Mouse (Mus musculus) embryonic fibroblast, embryonic 13.5 days (primary cell): ENCODE results near the gene Nfya. TPM values are rescaled to one million over a fixed set of nuclear protein-coding genes. Genes with fewer than 3 reads are reported as not detected.
A peak's percentile ranks its signal among the peaks of the same experiment; 100 is the strongest.

Experiments
- H3K27ac ChIP-seq: 2 replicates; pipeline ENCODE4 v1.5.1; 2012; ENCODE audit warnings: low read length, control low read depth, inconsistent platforms; ENCODE audit not compliant: insufficient read depth
- H3K4me1 ChIP-seq: 2 replicates; pipeline ENCODE4 v1.6.1; 2011; ENCODE audit warnings: low read length; ENCODE audit not compliant: control insufficient read depth, insufficient read depth
- H3K4me3 ChIP-seq: 2 replicates; pipeline ENCODE4 v1.5.1; 2011; ENCODE audit warnings: mild to moderate bottlenecking, control low read depth, low read length; ENCODE audit not compliant: insufficient read depth
- CTCF ChIP-seq: IDR thresholded peaks from 2 replicates; pipeline ENCODE4 v1.5.1; 2011; ENCODE audit warnings: mild to moderate bottlenecking, control low read depth, low read length, moderate library complexity, borderline replicate concordance; ENCODE audit not compliant: insufficient read depth
- POLR2A ChIP-seq: IDR thresholded peaks from 2 replicates; pipeline ENCODE4 v1.6.1; 2011; ENCODE audit warnings: low read depth, mild to moderate bottlenecking, control low read depth, low read length, moderate library complexity
- polyA plus RNA-seq: library from polyadenylated mRNA; stranded (reverse); fragments of >200 nt; gene quantifications from 2 replicates; pipeline ENCODE4 v1.2.4, GENCODE M21; 2011; ENCODE audit warnings: low read depth; ENCODE audit not compliant: missing spikeins, insufficient read length

The Nfya gene
- polyA plus RNA-seq, 1 experiment: 41.5 TPM

DNA sequence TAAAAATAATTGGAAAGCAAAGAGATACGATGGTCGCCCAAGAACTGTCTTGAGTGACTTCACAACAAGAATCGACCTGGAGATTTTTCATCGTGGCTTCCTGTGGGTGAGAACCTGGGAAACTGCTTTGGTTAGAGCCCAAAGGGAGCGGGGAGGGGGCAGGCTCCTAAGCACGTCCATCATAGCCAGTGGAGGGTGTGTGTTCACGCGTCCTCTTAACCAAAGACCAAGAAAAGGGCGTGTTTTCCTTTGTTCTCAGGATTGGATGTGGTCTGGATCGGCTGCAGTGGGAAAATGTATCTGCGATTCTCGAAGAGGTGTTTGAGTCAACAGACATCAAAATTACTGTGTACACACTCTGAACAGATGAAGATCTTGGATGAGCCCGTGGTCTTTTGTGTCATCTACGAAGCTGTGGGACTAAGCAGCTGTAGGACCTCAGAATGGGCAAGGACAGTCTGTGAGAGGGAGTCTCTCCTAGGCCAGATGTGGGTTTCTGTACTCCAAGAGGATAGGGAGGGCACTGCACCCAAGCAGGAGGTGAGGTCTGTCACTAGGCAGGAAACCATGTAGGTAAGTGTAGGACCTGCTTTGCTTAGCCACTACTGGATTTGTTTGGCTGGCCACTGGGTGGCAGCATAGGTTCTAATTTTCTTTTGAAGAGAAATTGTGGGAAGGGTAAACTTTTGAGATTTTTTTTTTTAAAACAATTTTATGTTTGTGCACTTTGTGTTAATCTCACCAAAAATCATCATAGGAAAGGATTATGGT is 6.9 kb upstream of the Nfya start:
- no peak overlapping the region for H3K27ac ChIP-seq
- no peak for TF ChIP-seq CTCF
- TF ChIP-seq POLR2A: no peak
- H3K4me3 ChIP-seq: no peak overlapping the region
- no peaks in the 10 kb centered on the region for H3K4me1 ChIP-seq

DNA sequence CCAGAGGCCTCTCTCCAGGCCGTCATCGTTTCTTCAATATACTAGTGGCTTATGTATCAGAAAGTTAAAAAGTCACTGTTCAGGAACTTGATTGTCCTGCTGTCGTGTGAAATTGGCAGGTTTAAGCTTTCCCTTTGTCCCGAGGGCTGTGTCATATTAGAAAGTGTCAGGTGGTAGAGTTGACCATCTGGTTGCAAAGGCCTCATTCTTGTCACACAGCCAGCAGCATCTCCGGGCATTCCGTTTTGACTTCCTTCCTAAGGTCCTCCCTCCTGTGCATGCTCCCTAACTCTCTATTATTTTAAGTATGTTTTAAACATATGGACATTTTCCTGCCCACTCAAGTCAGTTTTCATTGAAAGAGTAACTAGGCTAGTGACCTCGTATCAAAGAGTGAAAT is 6.3 kb upstream of the Nfya start:
- Histone ChIP-seq H3K4me1 (no peaks in the 10 kb centered on the region), H3K4me3 (no peak overlapping the region), H3K27ac (no peak overlapping the region)
- TF ChIP-seq CTCF (no peak), POLR2A (no peak)

DNA sequence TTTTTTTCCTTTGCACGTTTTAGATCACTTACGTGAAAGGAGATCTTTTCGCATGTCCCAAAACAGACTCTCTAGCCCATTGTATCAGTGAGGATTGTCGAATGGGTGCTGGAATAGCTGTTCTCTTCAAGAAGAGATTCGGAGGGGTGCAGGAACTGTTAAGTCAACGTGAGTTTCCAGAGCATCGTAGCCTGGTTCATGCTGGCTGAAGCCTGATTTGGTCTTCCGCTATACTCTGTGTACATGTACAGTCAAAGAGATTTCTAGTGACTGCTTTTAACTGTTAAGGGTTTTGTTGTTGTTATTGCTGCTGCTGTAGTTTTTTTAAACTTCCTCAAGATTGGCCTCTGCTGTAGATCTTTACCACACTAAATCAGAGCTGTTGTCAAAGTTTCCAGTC is 1.5 kb upstream of the Nfya start:
- H3K4me3 ChIP-seq: peak overlapping the region; percentile 65
- no peak for TF ChIP-seq CTCF
- TF ChIP-seq POLR2A: no peak
- peaks cover 6% of the 10 kb centered on the region for H3K4me1 ChIP-seq
- peak overlapping the region; percentile 90 for H3K27ac ChIP-seq

DNA sequence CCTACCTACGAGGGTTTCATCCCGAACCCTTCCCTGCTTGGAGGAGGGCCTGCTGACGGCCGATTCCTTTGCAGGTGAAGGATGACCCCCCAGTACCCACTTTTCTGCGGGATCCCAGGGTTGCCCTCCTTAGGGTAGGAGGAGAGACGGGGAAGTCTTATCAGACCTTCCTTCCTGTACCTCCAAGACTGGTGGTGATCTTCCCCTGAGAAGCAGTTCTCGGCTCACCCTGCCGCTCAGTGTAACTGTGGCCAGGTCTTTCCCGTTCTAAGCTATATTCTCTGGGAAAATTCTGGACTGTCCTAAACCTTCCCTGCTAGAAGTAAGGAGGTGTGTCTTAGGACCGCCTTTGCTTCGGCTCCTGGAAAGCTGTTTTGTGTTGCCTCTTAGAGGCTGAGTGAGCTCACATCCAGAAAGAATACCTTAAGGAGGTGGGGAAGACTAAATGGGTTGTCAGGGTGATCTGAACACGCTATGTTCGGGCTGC is 636 bp upstream of the Nfya start:
- Histone ChIP-seq H3K27ac (peak overlapping the region; percentile 90), H3K4me3 (peak overlapping the region; percentile 65), H3K4me1 (peaks cover 6% of the 10 kb centered on the region)
- TF ChIP-seq POLR2A: peak; percentile 39
- no peak for TF ChIP-seq CTCF

DNA sequence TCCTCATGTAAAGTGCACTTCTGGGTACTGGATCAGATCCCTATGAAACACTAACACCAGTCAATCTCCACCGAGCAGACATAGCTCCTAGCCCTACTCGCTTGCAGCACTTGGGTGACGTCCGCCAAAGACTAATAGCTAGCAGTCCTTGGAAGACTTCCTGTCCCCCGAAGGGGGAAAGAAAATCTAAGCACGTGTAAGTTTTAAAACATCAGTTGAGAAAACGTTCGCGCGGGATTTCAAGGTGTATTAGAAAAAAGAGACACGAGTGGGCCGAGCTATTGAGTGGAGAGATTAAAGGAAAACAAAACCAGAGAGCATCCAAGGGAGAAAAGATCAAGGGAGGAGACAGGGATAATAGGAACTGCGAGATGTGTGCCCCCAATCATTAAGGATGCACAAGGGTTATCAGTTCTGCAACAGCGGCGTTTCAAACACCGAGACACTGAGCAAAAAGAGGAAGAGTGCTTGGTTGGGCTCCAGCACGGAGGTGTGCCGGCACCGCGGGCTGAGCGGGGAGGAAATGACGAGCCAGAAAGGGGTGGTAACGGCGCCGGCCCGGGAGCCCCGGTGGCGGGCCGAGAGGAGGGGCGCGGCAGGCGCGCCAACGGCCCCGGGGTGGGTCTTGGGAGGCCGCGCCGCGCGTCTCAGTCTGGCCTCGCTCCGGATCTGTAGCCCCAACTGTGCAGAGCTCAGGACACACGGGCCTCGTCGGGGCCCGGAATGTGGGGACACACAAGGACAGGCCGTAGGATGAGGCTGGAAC is 997 bp downstream of the Nfya start:
- Histone ChIP-seq H3K27ac (peak overlapping the region; percentile 96), H3K4me1 (peaks cover 6% of the 10 kb centered on the region), H3K4me3 (peak overlapping the region; percentile 93)
- TF ChIP-seq CTCF (no peak), POLR2A (peak; percentile 62)

DNA sequence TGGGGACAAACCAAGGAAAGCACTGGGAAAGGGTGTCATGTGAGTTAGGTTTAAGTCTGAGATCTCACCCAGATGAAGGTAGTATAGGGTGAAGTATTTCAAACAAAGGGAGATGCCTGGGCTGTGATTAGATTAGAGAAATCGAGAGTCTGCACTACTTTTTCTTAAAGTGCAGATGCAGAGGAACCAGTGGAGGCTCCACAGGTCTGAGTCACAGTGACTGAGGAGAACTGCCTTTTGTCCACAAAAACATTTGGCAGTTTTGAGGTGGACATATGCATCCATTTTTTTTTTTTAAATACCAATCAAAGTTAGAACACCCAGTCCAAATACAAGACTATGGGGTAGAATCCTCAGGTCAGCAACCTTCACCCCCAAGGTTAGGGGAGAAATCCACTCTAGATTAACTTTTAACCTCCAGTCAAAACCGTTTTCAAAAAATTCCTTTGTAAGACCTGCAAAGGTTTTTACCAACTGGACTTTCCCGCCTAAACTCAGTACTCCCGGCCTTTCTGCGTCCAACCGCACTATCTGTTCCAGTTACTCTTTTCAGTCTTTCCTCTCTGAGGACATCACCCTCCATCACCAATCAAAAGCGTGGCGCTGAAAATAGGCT is 1.7 kb downstream of the Nfya start:
- TF ChIP-seq CTCF: no peak
- 0 out of 2 replicates have a peak, but pooled peaks have one; percentile 10 for TF ChIP-seq POLR2A
- Histone ChIP-seq H3K4me3 (peak overlapping the region; percentile 93), H3K4me1 (peaks cover 6% of the 10 kb centered on the region), H3K27ac (peak overlapping the region; percentile 96)

DNA sequence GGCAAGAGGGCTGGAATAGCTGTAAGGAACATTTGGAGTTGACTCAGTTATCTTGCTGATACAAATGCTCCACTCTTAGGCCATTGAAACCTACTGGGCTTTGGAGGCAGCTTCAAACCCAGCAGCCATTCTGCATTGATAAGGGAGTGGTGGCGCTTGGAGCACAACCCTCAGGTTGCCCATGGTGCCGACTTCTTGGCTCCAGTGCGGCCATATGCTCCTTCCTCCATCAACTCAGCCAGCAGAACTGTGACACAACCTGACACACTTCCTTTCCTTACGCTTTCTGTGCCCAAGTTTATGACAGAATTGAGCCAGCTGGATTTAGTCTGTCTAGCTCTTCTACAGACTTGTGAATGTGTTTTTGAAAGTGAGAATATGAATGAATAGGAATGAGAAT is 2.6 kb downstream of the Nfya start:
- H3K4me1 ChIP-seq: peaks cover 6% of the 10 kb centered on the region
- TF ChIP-seq POLR2A: no peak
- TF ChIP-seq CTCF: no peak
- H3K4me3 ChIP-seq: no peak overlapping the region; the same call in none of the 2 replicates
- H3K27ac ChIP-seq: no peak overlapping the region

DNA sequence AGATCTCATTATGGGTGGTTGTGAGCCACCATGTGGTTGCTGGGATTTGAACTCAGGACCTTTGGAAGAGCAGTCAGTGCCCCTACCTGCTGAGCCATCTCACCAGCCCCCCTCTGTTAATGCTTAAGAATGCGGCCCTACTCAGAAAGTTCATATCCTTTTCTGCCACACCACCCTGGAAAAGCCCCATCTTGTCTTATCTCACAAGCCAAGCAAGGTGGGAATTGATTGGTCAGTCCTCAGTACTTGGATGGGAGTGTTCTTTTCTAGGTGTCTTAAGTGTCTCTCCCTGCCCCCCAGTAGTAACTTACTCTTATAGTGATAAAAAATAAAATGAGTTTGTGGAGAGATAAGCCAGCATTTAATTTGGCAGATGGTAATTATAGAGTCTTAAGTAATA is 5.0 kb downstream of the Nfya start:
- TF ChIP-seq POLR2A: no peak
- TF ChIP-seq CTCF: no peak
- Histone ChIP-seq H3K4me3 (no peak overlapping the region), H3K27ac (no peak overlapping the region), H3K4me1 (peaks cover 6% of the 10 kb centered on the region)

DNA sequence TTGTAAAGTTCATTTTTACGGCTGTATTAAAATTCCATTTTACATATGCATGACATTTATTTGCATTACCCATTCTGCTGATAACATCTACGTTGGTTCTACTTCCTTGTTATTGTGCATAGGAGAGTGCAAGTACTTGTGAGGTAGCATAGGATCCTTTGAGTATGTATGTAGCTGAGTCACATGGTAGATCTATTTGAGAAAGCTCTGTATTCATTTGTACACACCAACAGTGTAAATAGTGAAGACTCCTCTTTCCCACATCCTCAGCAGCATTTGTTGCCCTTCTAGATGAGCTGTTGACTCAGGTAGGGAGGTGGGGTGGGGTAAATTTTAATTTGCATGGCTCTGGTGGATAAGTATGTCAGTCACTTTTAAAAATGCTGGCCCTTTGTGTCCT is 5.9 kb downstream of the Nfya start:
- H3K27ac ChIP-seq: no peak overlapping the region
- H3K4me3 ChIP-seq: no peak overlapping the region
- peaks cover 6% of the 10 kb centered on the region for H3K4me1 ChIP-seq
- TF ChIP-seq POLR2A (no peak), CTCF (no peak)
